Mouse (Mus musculus) midbrain, embryonic 10.5 days (tissue): ENCODE data around the gene B3galt1. TPM values are rescaled to one million over a fixed set of nuclear protein-coding genes. Genes with fewer than 3 reads are reported as not detected.

Experiments used
- DNase-seq: peaks from one replicate; pipeline ENCODE4 v3.0.0-alpha.2; 2017; ENCODE audit warnings: low spot score
- H3K27ac ChIP-seq: fragments of 300-500 bp; sonication (generic); replicated peaks from 2 replicates; pipeline ENCODE4 v1.5.1; 2016; ENCODE audit warnings: mild to moderate bottlenecking
- H3K27me3 ChIP-seq: fragments of 300-500 bp; sonication (generic); 2 replicates; pipeline ENCODE4 v1.6.1; 2016; ENCODE audit warnings: low read depth, mild to moderate bottlenecking; ENCODE audit not compliant: poor library complexity, severe bottlenecking
- H3K36me3 ChIP-seq: fragments of 300-500 bp; sonication (generic); 2 replicates; pipeline ENCODE4 v1.6.1; 2016; ENCODE audit warnings: mild to moderate bottlenecking, moderate library complexity
- H3K4me1 ChIP-seq: fragments of 300-500 bp; sonication (generic); 2 replicates; pipeline ENCODE4 v1.6.1; 2016
- H3K4me3 ChIP-seq: fragments of 300-500 bp; sonication (generic); 2 replicates; pipeline ENCODE4 v1.5.1; 2016; ENCODE audit warnings: mild to moderate bottlenecking, moderate library complexity
- H3K9me3 ChIP-seq: fragments of 300-500 bp; sonication (generic); replicated peaks from 2 replicates; pipeline ENCODE4 v1.6.1; 2016; ENCODE audit warnings: mild to moderate bottlenecking
- WGBS: fragments of 180-500 bp; shearing (Covaris S2); methylation state at CpG from one replicate; pipeline ENCODE4 v1.1.7; 2016; 5-methylcytosine and 5-hydroxymethylcytosine counted together
- microRNA-seq: library from miRNA; unstranded; fragments of <30 nt; microRNA quantifications from one replicate; pipeline ENCODE4, GENCODE M21; 2017
- polyA plus RNA-seq: library from polyadenylated mRNA; unstranded; fragments of >200 nt; fragmentation: Nextera tagmentation; extraction: Ambion mirVana; gene quantifications from 2 replicates; pipeline ENCODE4 v1.2.1, GENCODE M21; 2016

The B3galt1 gene
- polyA plus RNA-seq, 1 experiment from 2014 or later = 6.1 TPM

GRCm38 (mm10) chr2:68141094-68141493 is 575.4 kb downstream of the B3galt1 start:
- Histone ChIP-seq H3K4me1 (peaks cover 10% of the 10 kb centered on the region; the same call in 1 of the 2 replicates), H3K4me3 (no peak overlapping the region), H3K9me3 (0 out of 2 replicates have a peak, but pooled peaks cover 4% of the 10 kb centered on the region), H3K27ac (no peak overlapping the region), H3K27me3 (no peaks in the 10 kb centered on the region), H3K36me3 (no peaks in the 10 kb centered on the region)
- WGBS = 93% methylated on average over 2 of the region's 2 CpGs
- DNase-seq = no peak

DNA sequence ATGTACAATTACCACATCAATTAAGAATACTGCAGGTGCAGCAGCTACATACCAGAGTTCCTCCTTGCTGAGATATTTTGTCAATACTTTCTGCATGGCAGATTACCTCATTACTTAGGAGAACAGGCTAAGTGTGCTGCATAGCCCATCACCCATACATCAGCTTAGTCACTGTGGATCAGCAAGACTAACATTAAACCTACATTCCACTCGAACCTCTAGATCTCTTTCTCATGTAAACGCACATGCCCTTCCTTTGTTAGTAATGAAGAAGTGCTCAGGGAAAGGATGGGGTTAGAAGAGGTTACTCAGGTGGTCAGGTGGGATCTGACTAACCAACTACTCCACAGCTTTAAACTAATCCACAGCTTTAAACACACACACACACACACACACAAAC is 577.6 kb downstream of the B3galt1 start:
- DNase-seq = no peak
- no peaks in the 10 kb centered on the region for H3K36me3 ChIP-seq
- WGBS = 79% methylated on average over 2 of the region's 2 CpGs
- peaks cover 10% of the 10 kb centered on the region; the same call in 1 of the 2 replicates for H3K4me1 ChIP-seq
- no peak overlapping the region for H3K4me3 ChIP-seq
- no peak overlapping the region for H3K27ac ChIP-seq
- H3K9me3 ChIP-seq = 0 out of 2 replicates have a peak, but pooled peaks cover 3% of the 10 kb centered on the region
- H3K27me3 ChIP-seq = no peaks in the 10 kb centered on the region

DNA sequence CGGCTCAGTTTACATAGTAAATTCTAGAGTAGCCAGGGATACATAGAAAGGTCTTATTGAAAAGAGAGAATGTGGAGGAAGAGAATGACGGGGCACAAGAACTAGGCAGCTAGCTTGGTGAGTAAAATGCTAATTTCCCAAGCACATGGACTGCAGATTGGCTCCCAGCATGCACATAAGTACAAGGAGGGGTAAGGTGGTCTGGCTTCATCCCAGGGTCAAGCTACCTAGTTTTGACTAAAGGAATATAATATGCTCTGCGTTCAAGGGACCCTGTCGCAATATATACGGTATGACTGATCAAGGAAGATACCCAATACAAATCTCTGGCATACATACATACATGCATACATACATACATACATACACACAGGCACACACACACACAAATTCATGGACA is 594.1 kb downstream of the B3galt1 start:
- H3K27me3 ChIP-seq = no peaks in the 10 kb centered on the region
- peaks cover 3% of the 10 kb centered on the region; the same call in 1 of the 2 replicates for H3K4me1 ChIP-seq
- no peak overlapping the region for H3K27ac ChIP-seq
- no peaks in the 10 kb centered on the region for H3K9me3 ChIP-seq
- no peak overlapping the region for H3K4me3 ChIP-seq
- H3K36me3 ChIP-seq = no peaks in the 10 kb centered on the region
- DNase-seq = no peak
- 94% methylated on average over 5 of the region's 5 CpGs for WGBS

DNA sequence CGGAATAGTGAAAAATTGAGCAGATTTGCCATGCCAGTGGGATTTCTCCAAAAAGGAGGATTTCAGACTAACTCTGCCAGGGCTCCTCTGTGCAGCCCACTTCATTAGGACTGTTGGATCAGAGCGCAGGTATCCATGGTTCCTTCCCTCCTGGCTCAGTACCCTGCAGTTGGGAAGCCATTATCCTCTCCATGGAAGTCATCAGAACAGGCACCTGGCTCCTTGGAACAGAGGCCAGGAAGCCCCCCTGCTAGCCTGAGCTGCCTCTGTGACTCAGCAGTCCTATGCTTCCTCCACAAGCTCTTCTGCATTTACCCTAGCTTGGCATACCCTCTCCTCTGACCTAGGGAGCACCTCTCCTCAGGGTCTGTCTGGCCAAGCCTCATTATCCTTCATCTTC is 594.9 kb downstream of the B3galt1 start:
- Histone ChIP-seq H3K27ac (no peak overlapping the region), H3K4me1 (peaks cover 3% of the 10 kb centered on the region; the same call in 1 of the 2 replicates), H3K9me3 (no peaks in the 10 kb centered on the region), H3K36me3 (no peaks in the 10 kb centered on the region), H3K4me3 (no peak overlapping the region), H3K27me3 (no peaks in the 10 kb centered on the region)
- DNase-seq = no peak
- 98% methylated on average over 2 of the region's 2 CpGs for whole genome bisulfite sequencing

GRCm38 (mm10) chr2:68162012-68162411 is 596.3 kb downstream of the B3galt1 start:
- no peak overlapping the region for H3K4me3 ChIP-seq
- DNase-seq = no peak
- peaks cover 3% of the 10 kb centered on the region; the same call in 1 of the 2 replicates for H3K4me1 ChIP-seq
- H3K36me3 ChIP-seq = no peaks in the 10 kb centered on the region
- no peaks in the 10 kb centered on the region for H3K27me3 ChIP-seq
- H3K9me3 ChIP-seq = no peaks in the 10 kb centered on the region
- no peak overlapping the region for H3K27ac ChIP-seq
- WGBS = 88% methylated on average over 4 of the region's 4 CpGs

DNA sequence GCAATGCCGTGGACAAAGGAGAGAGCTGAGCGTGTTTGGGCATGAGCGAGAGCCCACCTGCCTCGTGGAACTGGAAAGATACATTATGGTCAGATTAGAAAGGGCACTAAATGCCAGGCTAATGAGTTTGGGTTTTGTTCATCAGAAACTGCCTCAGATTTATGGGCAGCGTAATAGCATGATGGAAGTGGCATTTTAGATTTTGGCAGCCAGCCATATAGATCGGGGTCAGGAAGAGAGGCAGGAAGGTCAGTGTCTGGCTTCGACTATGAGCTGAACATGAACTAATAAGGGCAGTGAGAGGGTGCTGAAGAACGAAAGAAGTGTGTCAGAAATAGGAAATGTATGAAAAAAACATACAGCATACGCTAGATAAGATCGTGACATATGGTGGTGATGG is 605.6 kb downstream of the B3galt1 start:
- DNase-seq = no peak
- no peaks in the 10 kb centered on the region for H3K27me3 ChIP-seq
- no peaks in the 10 kb centered on the region for H3K36me3 ChIP-seq
- H3K27ac ChIP-seq = no peak overlapping the region
- H3K4me3 ChIP-seq = no peak overlapping the region
- H3K9me3 ChIP-seq = no peaks in the 10 kb centered on the region
- peaks cover 12% of the 10 kb centered on the region; the same call in 1 of the 2 replicates for H3K4me1 ChIP-seq
- 93% methylated on average over 10 of the region's 10 CpGs for WGBS

Small RNA genes within 50 kb of the gene (microRNA-seq; reads per million reads assigned to microRNA genes)
- not detected for gene Mir6335
- 9.9 reads per million, percentile 20 among the genes with 10 or more reads in this experiment for gene Mir7224

Other genes with a start within 250 kb of the B3galt1 start
- gene Gm21830, start 152.1 kb upstream of the B3galt1 start, polyA plus RNA-seq = not detected in 2 replicates
- gene Gm26727, start 132.7 kb upstream of the B3galt1 start, polyA plus RNA-seq = not detected in 2 replicates
- gene Xirp2, start 119.9 kb upstream of the B3galt1 start, polyA plus RNA-seq = not detected in 2 replicates